Mouse (Mus musculus): ENCODE measurements around the gene Rgma. TPM values are rescaled to one million over a fixed set of nuclear protein-coding genes. Genes with fewer than 3 reads are reported as not detected.
A peak's percentile ranks its signal among the peaks of the same experiment; 100 is the strongest.

The Rgma gene
- polyA plus RNA-seq, 1 experiment from 2014 or later = 0.23 TPM

DNA sequence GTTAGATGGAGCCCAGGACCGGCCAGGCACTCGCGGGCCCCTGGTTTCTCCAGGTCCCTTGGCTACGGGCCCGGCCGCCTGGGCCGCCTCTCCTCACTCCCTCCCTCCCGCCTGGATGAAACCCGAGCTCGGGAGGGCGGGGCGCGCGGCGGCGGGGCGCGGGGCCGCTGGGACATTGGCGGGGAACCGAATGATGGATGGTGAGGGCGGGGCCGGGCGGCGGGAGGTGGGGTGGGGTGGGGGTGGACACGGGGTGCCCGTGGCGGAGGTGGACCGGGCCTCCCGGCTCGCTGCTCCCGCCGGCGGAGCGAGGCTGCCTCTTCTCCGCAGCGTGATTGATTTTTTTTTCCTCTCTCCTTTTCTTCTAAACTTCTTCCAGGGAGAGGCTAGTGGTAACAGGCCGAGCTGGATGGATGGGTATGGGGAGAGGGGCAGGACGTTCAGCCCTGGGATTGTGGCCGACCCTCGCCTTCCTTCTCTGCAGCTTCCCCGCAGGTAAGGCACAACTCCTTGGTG, 15.8 kb downstream of the Rgma start:
- Histone ChIP-seq H3K9me3 (replicated peaks) (no peaks in the 10 kb centered on the region), H3K9ac (no peak overlapping the region), H3K27me3 (peaks cover 86% of the 10 kb centered on the region), H3K36me3 (replicated peaks) (no peaks in the 10 kb centered on the region), H3K27ac (replicated peaks) (no peak overlapping the region), H3K4me2 (peak overlapping the region; percentile 60), H3K4me3 (replicated peaks) (peak overlapping the region; percentile 40), H3K4me1 (replicated peaks) (no peaks in the 10 kb centered on the region)
- ATAC-seq (ENCODE audit: insufficient read depth) = peak; percentile 47
- 2% methylated on average over 33 of the region's 42 CpGs for WGBS (ENCODE audit: insufficient replicate concordance)

- ATAC-seq (ENCODE audit: insufficient read depth) = no peak
- Histone ChIP-seq H3K36me3 (replicated peaks) (no peaks in the 10 kb centered on the region), H3K9ac (no peak overlapping the region), H3K4me3 (replicated peaks) (peak overlapping the region; percentile 40), H3K4me1 (replicated peaks) (no peaks in the 10 kb centered on the region), H3K4me2 (peak overlapping the region; percentile 60), H3K9me3 (replicated peaks) (no peaks in the 10 kb centered on the region), H3K27me3 (peaks cover 92% of the 10 kb centered on the region), H3K27ac (replicated peaks) (no peak overlapping the region)
- under 1% methylated on average over 39 of the region's 39 CpGs for WGBS (ENCODE audit: insufficient replicate concordance)
These were observed 16.4 kb downstream of the Rgma start for GRCm38 (mm10) chr7:73391518-73392321.

GRCm38 (mm10) chr7:73392359-73392758, 17.1 kb downstream of the Rgma start:
- Histone ChIP-seq H3K27ac (replicated peaks) (no peak overlapping the region), H3K4me2 (peak overlapping the region; percentile 60), H3K36me3 (replicated peaks) (no peaks in the 10 kb centered on the region), H3K9ac (no peak overlapping the region), H3K27me3 (peaks cover 92% of the 10 kb centered on the region), H3K4me1 (replicated peaks) (no peaks in the 10 kb centered on the region), H3K9me3 (replicated peaks) (no peaks in the 10 kb centered on the region), H3K4me3 (replicated peaks) (peak overlapping the region; percentile 40; the same call in 1 of the 2 replicates)
- ATAC-seq (ENCODE audit: insufficient read depth) = no peak
- WGBS (ENCODE audit: insufficient replicate concordance) = 1% methylated on average over 9 of the region's 9 CpGs

DNA sequence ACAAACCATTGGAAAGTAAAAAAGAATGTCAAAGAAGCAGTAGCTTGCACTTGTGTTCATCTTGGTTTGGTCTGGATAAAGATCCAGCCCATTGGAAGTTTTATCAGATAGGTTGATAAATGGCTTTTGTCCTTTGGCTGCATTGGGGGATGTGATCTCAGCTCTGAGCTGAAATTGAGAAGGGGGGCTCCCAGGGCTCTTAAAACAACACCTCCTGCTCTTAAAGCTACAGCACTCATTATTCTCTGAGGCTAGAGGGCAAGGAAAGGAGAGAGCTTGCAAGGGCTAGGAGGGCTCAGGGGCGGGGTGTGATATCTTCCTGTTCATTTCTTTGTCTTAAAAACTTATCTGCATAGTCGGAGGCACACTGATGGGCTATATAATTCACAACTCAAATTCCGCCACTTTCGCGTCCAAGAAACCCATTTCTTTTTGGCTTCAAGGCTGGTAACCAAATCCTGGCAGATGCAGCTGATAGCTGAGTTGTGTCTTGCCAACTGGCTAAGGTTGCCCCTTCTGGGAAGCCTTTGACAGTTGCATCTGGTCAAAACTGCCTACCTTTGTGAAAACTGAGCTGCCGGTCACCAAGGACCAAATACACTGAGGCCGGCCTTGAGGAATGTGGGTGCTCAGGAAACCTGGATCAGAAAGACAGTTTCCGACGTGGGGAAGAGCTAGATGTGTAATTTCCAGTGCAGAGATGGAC, 18.2 kb downstream of the Rgma start:
- ATAC-seq (ENCODE audit: insufficient read depth) = no peak
- Histone ChIP-seq H3K4me1 (replicated peaks) (peaks cover 4% of the 10 kb centered on the region), H3K9ac (no peak overlapping the region), H3K27me3 (peaks cover 92% of the 10 kb centered on the region), H3K4me2 (no peak overlapping the region), H3K9me3 (replicated peaks) (no peaks in the 10 kb centered on the region), H3K27ac (replicated peaks) (no peak overlapping the region), H3K36me3 (replicated peaks) (no peaks in the 10 kb centered on the region), H3K4me3 (replicated peaks) (no peak overlapping the region)
- WGBS (ENCODE audit: insufficient replicate concordance) = 54% methylated on average over 9 of the region's 9 CpGs

DNA sequence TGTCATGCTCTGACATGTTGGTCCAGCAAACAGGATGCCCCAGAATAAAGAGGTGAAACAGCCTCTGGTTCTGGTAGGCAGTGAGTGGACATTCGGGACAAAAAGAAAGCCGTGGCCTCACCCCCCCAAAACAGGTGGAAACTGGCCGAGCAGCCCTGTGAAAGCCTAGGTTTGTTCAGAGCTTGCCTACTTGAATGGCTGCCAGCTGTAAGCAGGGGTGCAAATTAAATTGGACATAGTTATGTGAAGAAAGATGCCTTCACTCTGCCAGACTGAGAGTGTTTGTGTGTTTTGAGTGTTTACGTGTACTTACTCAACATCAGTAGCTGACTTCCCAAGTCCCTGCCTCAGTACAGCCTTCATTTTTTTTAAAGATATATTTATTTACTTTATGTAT, 18.7 kb downstream of the Rgma start:
- ATAC-seq (ENCODE audit: insufficient read depth) = no peak
- peaks cover 8% of the 10 kb centered on the region for H3K4me1 ChIP-seq (replicated peaks)
- H3K27me3 ChIP-seq = peaks cover 92% of the 10 kb centered on the region
- no peak overlapping the region for H3K27ac ChIP-seq (replicated peaks)
- no peak overlapping the region for H3K4me2 ChIP-seq
- no peaks in the 10 kb centered on the region for H3K9me3 ChIP-seq (replicated peaks)
- H3K4me3 ChIP-seq (replicated peaks) = no peak overlapping the region
- no peaks in the 10 kb centered on the region for H3K36me3 ChIP-seq (replicated peaks)
- no peak overlapping the region for H3K9ac ChIP-seq
- 59% methylated on average over 4 of the region's 4 CpGs for WGBS (ENCODE audit: insufficient replicate concordance)

DNA sequence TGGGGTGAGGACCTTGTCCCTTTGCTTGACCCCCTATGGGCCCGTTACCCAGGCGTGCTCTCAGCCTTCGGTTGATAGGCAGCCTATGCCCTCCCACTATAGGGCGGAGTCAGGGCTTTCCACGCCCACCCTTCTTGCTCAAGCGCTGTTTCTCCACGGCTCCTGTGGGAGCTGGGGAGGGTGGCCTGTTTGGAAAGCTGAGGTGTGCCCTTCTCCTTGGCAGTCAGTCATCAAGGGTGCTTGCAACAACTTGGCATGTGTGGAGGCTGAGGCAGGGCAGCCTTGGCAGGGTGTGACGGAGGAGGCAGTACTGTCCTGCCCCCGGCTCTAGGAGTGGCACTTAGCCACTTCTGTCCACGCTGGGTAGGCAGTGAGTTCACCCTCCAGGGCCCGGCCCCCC, 23.0 kb downstream of the Rgma start:
- Histone ChIP-seq H3K9ac (no peak overlapping the region), H3K27ac (replicated peaks) (no peak overlapping the region), H3K4me3 (replicated peaks) (no peak overlapping the region), H3K4me2 (peak overlapping the region; percentile 18), H3K4me1 (replicated peaks) (peaks cover 16% of the 10 kb centered on the region), H3K27me3 (peaks cover 75% of the 10 kb centered on the region), H3K9me3 (replicated peaks) (no peaks in the 10 kb centered on the region), H3K36me3 (replicated peaks) (no peaks in the 10 kb centered on the region)
- WGBS (ENCODE audit: insufficient replicate concordance) = 2% methylated on average over 11 of the region's 11 CpGs
- ATAC-seq (ENCODE audit: insufficient read depth) = no peak

DNA sequence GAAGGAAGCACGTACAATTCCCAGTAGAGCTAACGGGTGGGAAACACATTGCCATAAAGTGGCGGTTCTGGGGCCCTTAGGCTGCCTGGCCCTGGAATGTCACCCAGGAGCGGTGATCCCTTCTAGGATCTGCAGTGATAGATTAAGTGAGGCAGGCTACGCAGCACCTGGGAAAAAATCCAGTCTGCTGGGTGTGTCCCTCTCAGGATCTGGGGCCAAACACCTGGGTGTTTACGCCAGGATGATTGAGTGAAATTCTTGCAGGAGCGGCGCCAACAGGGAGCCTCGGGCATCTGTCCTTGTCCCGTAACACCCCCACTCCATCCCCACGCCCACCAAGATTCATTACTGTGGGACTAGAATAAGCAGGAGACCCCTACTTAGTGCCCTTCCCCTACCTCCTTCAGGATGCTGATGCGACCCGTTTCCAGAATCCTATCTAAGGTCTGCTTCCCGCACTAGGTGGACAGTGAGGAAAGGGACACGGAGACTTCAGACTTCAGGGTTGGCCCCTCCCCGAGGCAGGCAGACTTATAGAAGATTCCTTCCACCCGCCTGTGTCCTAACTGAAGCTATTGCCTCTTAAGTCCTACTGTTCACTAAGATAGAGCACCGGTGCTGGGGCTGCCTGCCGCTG, 23.6 kb downstream of the Rgma start:
- H3K4me3 ChIP-seq (replicated peaks) = no peak overlapping the region
- no peaks in the 10 kb centered on the region for H3K9me3 ChIP-seq (replicated peaks)
- H3K4me1 ChIP-seq (replicated peaks) = peaks cover 16% of the 10 kb centered on the region
- H3K27me3 ChIP-seq = peaks cover 69% of the 10 kb centered on the region
- H3K27ac ChIP-seq (replicated peaks) = no peak overlapping the region
- H3K9ac ChIP-seq = no peak overlapping the region
- H3K4me2 ChIP-seq = peak overlapping the region; percentile 41
- WGBS (ENCODE audit: insufficient replicate concordance) = 8% methylated on average over 19 of the region's 19 CpGs
- no peak for ATAC-seq (ENCODE audit: insufficient read depth)
- no peaks in the 10 kb centered on the region for H3K36me3 ChIP-seq (replicated peaks)

- WGBS (ENCODE audit: insufficient replicate concordance) = 2% methylated on average over 19 of the region's 19 CpGs
- Histone ChIP-seq H3K4me3 (replicated peaks) (no peak overlapping the region), H3K27ac (replicated peaks) (no peak overlapping the region), H3K9ac (no peak overlapping the region), H3K9me3 (replicated peaks) (no peaks in the 10 kb centered on the region), H3K4me1 (replicated peaks) (peaks cover 16% of the 10 kb centered on the region), H3K27me3 (peaks cover 64% of the 10 kb centered on the region), H3K36me3 (replicated peaks) (no peaks in the 10 kb centered on the region), H3K4me2 (peak overlapping the region; percentile 41)
- no peak for ATAC-seq (ENCODE audit: insufficient read depth)
These were observed 24.3 kb downstream of the Rgma start for GRCm38 (mm10) chr7:73399501-73400044.

DNA sequence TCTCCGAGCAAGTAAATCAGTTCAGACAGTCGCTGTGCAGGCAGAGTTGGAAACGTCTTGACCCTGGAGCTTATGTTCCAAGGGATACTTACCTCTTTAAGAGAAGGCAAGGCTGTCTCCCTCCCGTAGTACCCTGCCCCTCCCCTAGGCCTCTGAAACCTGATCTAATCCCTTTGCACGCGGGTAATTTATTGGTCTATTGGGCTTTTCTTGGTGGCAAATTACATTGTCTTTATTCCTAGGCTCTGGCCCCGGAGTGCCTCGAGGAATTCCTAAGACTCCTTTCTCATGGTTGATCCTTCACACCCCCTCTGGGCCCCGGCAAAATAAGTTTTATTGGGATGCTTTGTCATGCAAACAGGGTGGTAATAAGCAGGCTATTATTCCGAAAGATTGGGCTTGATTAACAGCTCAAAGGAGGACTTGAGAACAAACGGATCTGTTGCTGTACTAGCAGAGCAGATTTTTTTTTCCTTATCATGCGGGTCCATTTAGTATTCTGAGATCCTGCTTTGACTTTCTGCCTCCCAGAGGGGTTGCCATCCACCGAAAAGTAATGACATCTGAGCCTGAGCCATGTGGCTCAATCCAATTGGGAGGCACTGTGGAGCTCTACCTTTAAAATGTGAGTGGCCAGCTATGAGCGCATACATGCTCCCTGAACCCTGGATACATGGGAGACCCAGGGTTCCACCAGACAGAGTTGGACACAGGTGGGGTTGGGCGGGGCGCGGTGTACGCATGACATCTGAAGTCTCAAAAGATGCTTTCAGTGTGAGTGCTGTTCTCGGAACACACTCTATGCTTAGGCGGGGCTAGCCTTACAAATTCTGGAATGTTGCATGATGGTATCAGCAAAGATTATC, 25.0 kb downstream of the Rgma start:
- 12% methylated on average over 20 of the region's 20 CpGs for WGBS (ENCODE audit: insufficient replicate concordance)
- peaks cover 62% of the 10 kb centered on the region for H3K27me3 ChIP-seq
- no peaks in the 10 kb centered on the region for H3K36me3 ChIP-seq (replicated peaks)
- no peak overlapping the region for H3K27ac ChIP-seq (replicated peaks)
- ATAC-seq (ENCODE audit: insufficient read depth) = no peak
- H3K4me3 ChIP-seq (replicated peaks) = no peak overlapping the region
- peak overlapping the region; percentile 41; the same call in 1 of the 2 replicates for H3K4me2 ChIP-seq
- H3K9me3 ChIP-seq (replicated peaks) = no peaks in the 10 kb centered on the region
- no peak overlapping the region for H3K9ac ChIP-seq
- H3K4me1 ChIP-seq (replicated peaks) = peaks cover 16% of the 10 kb centered on the region

GRCm38 (mm10) chr7:73402106-73402505, 26.8 kb downstream of the Rgma start:
- Histone ChIP-seq H3K36me3 (replicated peaks) (no peaks in the 10 kb centered on the region), H3K27me3 (peaks cover 45% of the 10 kb centered on the region), H3K4me3 (replicated peaks) (no peak overlapping the region), H3K4me2 (no peak overlapping the region), H3K4me1 (replicated peaks) (peaks cover 16% of the 10 kb centered on the region), H3K27ac (replicated peaks) (no peak overlapping the region), H3K9me3 (replicated peaks) (no peaks in the 10 kb centered on the region), H3K9ac (no peak overlapping the region)
- ATAC-seq (ENCODE audit: insufficient read depth) = no peak
- 50% methylated on average over 2 of the region's 2 CpGs for WGBS (ENCODE audit: insufficient replicate concordance)
